Mouse (Mus musculus): ENCODE results near the gene Gm42878.

- TF ChIP-seq CTCF (conservative IDR thresholded peaks at IDR 0.05; ENCODE audit: insufficient read depth, insufficient read length, low read depth, low read length), result no peak
- no peak for TF ChIP-seq POLR2A (IDR thresholded peaks at IDR 0.05; ENCODE audit: low read depth, low read length)
Observed at GRCm38 (mm10) chr5:121474610-121475009, 70.7 kb downstream of the Gm42878 start.
